Mouse (Mus musculus) limb, embryonic 14.5 days (tissue): ENCODE measurements at regions not wholly inside any gene's neighbourhood (a gene's known extent, or its start where the extent isn't known, plus 50 kb on each side); places are given as distances from the start of the nearest gene placed in this dataset.

Experiments used
- ATAC-seq: fragments of 200-750 bp; cut with Nextera tagmentation; 2 replicates; pipeline ENCODE4 v1.8.0; 2017; ENCODE audit warnings: low read depth, moderate number of reproducible peaks, moderate TSS enrichment; ENCODE audit not compliant: low FRiP score
- DNase-seq: peaks from one replicate; pipeline ENCODE4 v3.0.0-alpha.2; 2015; ENCODE audit warnings: low spot score
- H3K27ac ChIP-seq: fragments of 300-500 bp; sonication (generic); replicated peaks from 2 replicates; pipeline ENCODE4 v1.5.1; 2014; ENCODE audit warnings: low read depth, mild to moderate bottlenecking, low read length, moderate library complexity, mixed read lengths
- H3K27me3 ChIP-seq: fragments of 300-500 bp; sonication (generic); 2 replicates; pipeline ENCODE4 v1.6.1; 2014; ENCODE audit warnings: low read length, mixed read lengths; ENCODE audit not compliant: control insufficient read depth, insufficient read depth
- H3K36me3 ChIP-seq: fragments of 300-500 bp; sonication (generic); 2 replicates; pipeline ENCODE4 v1.6.1; 2014; ENCODE audit warnings: mild to moderate bottlenecking, low read length, moderate library complexity, mixed read lengths; ENCODE audit not compliant: control insufficient read depth, insufficient read depth
- H3K4me1 ChIP-seq: fragments of 300-500 bp; sonication (generic); 2 replicates; pipeline ENCODE4 v1.6.1; 2014; ENCODE audit warnings: antibody characterized with exemption, low read length, mixed read lengths; ENCODE audit not compliant: control insufficient read depth, insufficient read depth
- H3K4me2 ChIP-seq: fragments of 300-500 bp; sonication (generic); replicated peaks from 2 replicates; pipeline ENCODE4 v1.6.1; 2014; ENCODE audit warnings: low read depth, mild to moderate bottlenecking, low read length, moderate library complexity; ENCODE audit not compliant: severe bottlenecking
- H3K4me3 ChIP-seq: fragments of 300-500 bp; sonication (generic); replicated peaks from 2 replicates; pipeline ENCODE4 v1.5.1; 2014; ENCODE audit warnings: low read length
- H3K9ac ChIP-seq: fragments of 300-500 bp; sonication (generic); 2 replicates; pipeline ENCODE4 v1.6.1; 2014; ENCODE audit warnings: mild to moderate bottlenecking, low read depth, low read length, moderate library complexity; ENCODE audit not compliant: severe bottlenecking
- H3K9me3 ChIP-seq: fragments of 300-500 bp; sonication (generic); 2 replicates; pipeline ENCODE4 v1.6.1; 2016; ENCODE audit warnings: low read length; ENCODE audit not compliant: control insufficient read depth
- POLR2A ChIP-seq: fragments of 200-500 bp; IDR thresholded peaks from 2 replicates; pipeline ENCODE4 v1.8.0; 2012; ENCODE audit warnings: inconsistent platforms, mild to moderate bottlenecking, moderate library complexity, borderline replicate concordance; ENCODE audit not compliant: insufficient read depth, insufficient read length; ENCODE audit errors: extremely low read depth
- WGBS: fragments of 180-500 bp; shearing (Covaris S2); extraction: QIAGEN DNeasy Blood & Tissue Kit; methylation state at CpG from one replicate; pipeline ENCODE4 v1.1.7; 2014; 5-methylcytosine and 5-hydroxymethylcytosine counted together

DNA sequence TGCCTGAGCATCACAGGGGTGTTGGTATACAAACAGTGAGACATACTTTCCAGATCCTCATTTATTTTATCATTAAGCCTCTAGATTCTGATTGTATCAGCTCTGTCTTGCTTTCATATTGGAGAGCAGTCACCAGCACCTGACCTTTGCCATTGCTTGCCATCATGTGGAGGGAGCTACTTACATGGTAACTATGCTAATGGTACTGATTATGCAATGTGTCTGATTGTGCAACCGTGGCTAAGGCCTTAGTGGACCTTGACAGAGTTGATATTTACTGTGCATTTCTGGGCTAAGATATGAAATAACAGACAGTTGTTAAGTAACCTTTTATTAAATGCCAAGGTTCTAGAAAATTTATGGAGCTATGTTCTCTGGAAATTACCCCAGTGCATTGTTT, 180.7 kb downstream of the 1700064H15Rik start:
- Histone ChIP-seq H3K27me3 (no peaks in the 10 kb centered on the region), H3K9me3 (no peaks in the 10 kb centered on the region), H3K4me2 (no peak overlapping the region), H3K4me1 (no peaks in the 10 kb centered on the region), H3K27ac (no peak overlapping the region), H3K9ac (no peak overlapping the region), H3K36me3 (no peaks in the 10 kb centered on the region), H3K4me3 (no peak overlapping the region)
- ATAC-seq (no peak), DNase-seq (no peak)
- TF ChIP-seq POLR2A: no peak
- 76% methylated on average over 1 of the region's 1 CpGs for WGBS

GRCm38 (mm10) chr3:19444914-19445313, 183.6 kb downstream of the 1700064H15Rik start:
- WGBS: 53% methylated on average over 2 of the region's 2 CpGs
- no peak for ATAC-seq
- no peak for TF ChIP-seq POLR2A

DNA sequence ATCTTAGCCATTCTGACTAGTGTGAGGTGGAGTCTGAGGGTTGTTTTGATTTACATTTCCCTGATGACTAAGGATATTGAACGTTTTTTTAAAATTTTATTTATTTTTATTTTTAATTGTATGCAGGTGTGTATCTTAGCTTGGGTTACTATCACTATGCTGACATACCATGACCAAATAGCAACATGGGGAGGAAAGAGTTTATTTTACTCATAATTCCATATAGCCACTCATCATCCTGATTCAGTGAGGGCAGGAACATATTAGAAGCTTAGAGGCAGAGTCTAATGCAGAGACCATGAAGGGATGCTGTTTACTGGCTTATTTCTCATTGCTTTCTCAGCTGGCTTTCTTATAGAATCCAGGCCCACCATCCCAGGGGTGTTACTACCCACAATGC, 186.7 kb downstream of the 1700064H15Rik start:
- 55% methylated on average over 1 of the region's 1 CpGs for WGBS
- Histone ChIP-seq H3K4me3 (no peak overlapping the region), H3K4me1 (no peaks in the 10 kb centered on the region), H3K36me3 (no peaks in the 10 kb centered on the region), H3K4me2 (no peak overlapping the region), H3K9ac (no peak overlapping the region), H3K9me3 (no peaks in the 10 kb centered on the region), H3K27me3 (no peaks in the 10 kb centered on the region), H3K27ac (no peak overlapping the region)
- ATAC-seq (no peak), DNase-seq (no peak)
- no peak for TF ChIP-seq POLR2A

More at GRCm38 (mm10) chr3:19444914-19445313, 183.6 kb downstream of the 1700064H15Rik start:
- H3K4me1 ChIP-seq: no peaks in the 10 kb centered on the region
- no peak overlapping the region for H3K4me2 ChIP-seq
- H3K9me3 ChIP-seq: no peaks in the 10 kb centered on the region
- no peak overlapping the region for H3K27ac ChIP-seq
- no peak overlapping the region for H3K9ac ChIP-seq
- H3K36me3 ChIP-seq: no peaks in the 10 kb centered on the region
- no peak overlapping the region for H3K4me3 ChIP-seq
- no peaks in the 10 kb centered on the region for H3K27me3 ChIP-seq
- DNase-seq: peak; percentile 25

DNA sequence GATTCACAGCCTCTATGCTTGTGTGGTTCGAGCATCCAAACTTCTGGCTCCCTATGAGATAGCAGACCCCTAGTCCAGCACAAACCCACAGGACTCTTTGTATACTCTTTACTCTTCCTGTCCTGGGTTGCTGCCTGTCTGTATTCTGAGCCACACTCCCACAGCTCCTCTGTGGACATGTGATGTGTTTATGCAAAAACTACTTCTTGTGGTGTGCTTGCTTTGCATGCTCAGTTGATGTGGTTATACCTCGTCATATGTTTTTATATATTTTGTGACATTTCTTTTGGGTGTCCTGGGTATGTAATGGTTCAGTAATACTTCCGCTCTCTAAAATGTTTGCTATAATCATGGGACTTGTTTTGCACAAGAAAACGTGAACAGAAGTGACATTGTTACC, 198.3 kb downstream of the 1700064H15Rik start:
- ATAC-seq (no peak), DNase-seq (no peak)
- H3K27me3 ChIP-seq: no peaks in the 10 kb centered on the region
- H3K4me2 ChIP-seq: no peak overlapping the region
- WGBS: 74% methylated on average over 4 of the region's 4 CpGs
- no peak overlapping the region for H3K9ac ChIP-seq
- no peaks in the 10 kb centered on the region for H3K9me3 ChIP-seq
- peaks cover 12% of the 10 kb centered on the region for H3K4me1 ChIP-seq
- H3K4me3 ChIP-seq: no peak overlapping the region
- H3K27ac ChIP-seq: no peak overlapping the region
- no peak for TF ChIP-seq POLR2A
- no peaks in the 10 kb centered on the region for H3K36me3 ChIP-seq

GRCm38 (mm10) chr3:19429422-19430076, 198.9 kb downstream of the 1700064H15Rik start:
- ATAC-seq (no peak), DNase-seq (no peak)
- H3K27ac ChIP-seq: no peak overlapping the region
- WGBS: 76% methylated on average over 6 of the region's 6 CpGs
- no peaks in the 10 kb centered on the region for H3K36me3 ChIP-seq
- no peak for TF ChIP-seq POLR2A
- no peak overlapping the region for H3K9ac ChIP-seq
- no peak overlapping the region for H3K4me2 ChIP-seq
- H3K4me1 ChIP-seq: peaks cover 12% of the 10 kb centered on the region
- H3K27me3 ChIP-seq: no peaks in the 10 kb centered on the region
- no peak overlapping the region for H3K4me3 ChIP-seq
- H3K9me3 ChIP-seq: no peaks in the 10 kb centered on the region

DNA sequence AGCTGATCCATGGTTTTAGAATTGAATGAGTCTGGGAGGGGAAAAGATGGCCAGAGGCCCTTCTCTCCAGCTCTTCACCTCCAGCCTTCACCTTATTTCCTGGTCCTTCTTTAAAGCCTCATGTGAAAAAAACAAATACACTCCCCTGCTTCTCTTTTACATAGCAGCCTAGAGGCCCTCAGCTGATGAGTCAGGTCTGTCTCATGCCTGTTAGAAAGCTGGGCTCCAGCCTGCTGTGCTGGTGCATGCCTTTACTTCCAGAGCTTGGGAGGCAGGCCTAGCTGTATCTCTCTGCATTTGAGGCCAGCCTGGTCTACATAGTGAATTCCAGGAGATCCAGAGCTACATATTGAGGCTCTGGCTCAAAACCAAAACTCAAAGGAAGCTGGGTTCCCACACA, 199.5 kb downstream of the 1700064H15Rik start:
- H3K4me2 ChIP-seq: no peak overlapping the region
- no peaks in the 10 kb centered on the region for H3K27me3 ChIP-seq
- no peak for TF ChIP-seq POLR2A
- DNase-seq (no peak), ATAC-seq (no peak)
- H3K9me3 ChIP-seq: no peaks in the 10 kb centered on the region
- no peak overlapping the region for H3K4me3 ChIP-seq
- H3K27ac ChIP-seq: no peak overlapping the region
- H3K4me1 ChIP-seq: peaks cover 12% of the 10 kb centered on the region
- no peak overlapping the region for H3K9ac ChIP-seq
- no peaks in the 10 kb centered on the region for H3K36me3 ChIP-seq
